Mouse (Mus musculus) hematopoietic stem cell, adult 5-6 weeks (primary cell): ENCODE measurements at regions not wholly inside any gene's neighbourhood (a gene's known extent, or its start where the extent isn't known, plus 50 kb on each side); places are given as distances from the start of the nearest gene placed in this dataset.

ENCODE experiments used
- ATAC-seq, 2 experiments: fragments of 125-278 bp in 1 of 2; replicated peaks in 1 of 2; 2 replicates each; pipeline ENCODE4 v1.8.0; 2016 to 2017; ENCODE audit warnings: inconsistent platforms in 2 of 2, mild to moderate bottlenecking in 2 of 2, moderate number of reproducible peaks in 2 of 2, low read depth in 1 of 2, moderate TSS enrichment in 1 of 2; ENCODE audit not compliant: low FRiP score in 2 of 2, poor library complexity in 2 of 2, severe bottlenecking in 2 of 2, insufficient read depth in 1 of 2, low TSS enrichment in 1 of 2

- 0 out of 4 replicates have a peak, but pooled peaks of 1 of the 2 experiments have one; percentile 18 for ATAC-seq
Observed at GRCm38 (mm10) chr12:12684481-12685216, 257.1 kb downstream of the Mycn start.

- ATAC-seq: peak; percentile 43 to 54
Observed at GRCm38 (mm10) chr12:12683733-12684470, 257.8 kb downstream of the Mycn start.

GRCm38 (mm10) chr12:12681101-12681500, 260.6 kb downstream of the Mycn start:
- ATAC-seq: no peak

GRCm38 (mm10) chr12:12680371-12680921, 261.3 kb downstream of the Mycn start:
- ATAC-seq: no peak

- ATAC-seq: no peak
Observed at GRCm38 (mm10) chr12:12676676-12677075, 265.0 kb downstream of the Mycn start.

GRCm38 (mm10) chr12:12669931-12670330, 271.8 kb downstream of the Mycn start:
- ATAC-seq: no peak

- ATAC-seq: no peak
Observed at GRCm38 (mm10) chr12:12668919-12669318, 272.8 kb downstream of the Mycn start.

GRCm38 (mm10) chr12:12655611-12656010, 286.1 kb downstream of the Mycn start:
- no peak for ATAC-seq

- no peak for ATAC-seq
Observed at GRCm38 (mm10) chr12:12655184-12655583, 286.5 kb downstream of the Mycn start.

- ATAC-seq: no peak
Observed at GRCm38 (mm10) chr12:12652361-12652760, 289.4 kb downstream of the Mycn start.

- peak; percentile 56 to 60 for ATAC-seq
Observed at GRCm38 (mm10) chr12:12650309-12650708, 291.4 kb downstream of the Mycn start.

- no peak for ATAC-seq
Observed at GRCm38 (mm10) chr12:12647467-12647866, 294.2 kb downstream of the Mycn start.

GRCm38 (mm10) chr12:12645183-12645582, 296.5 kb downstream of the Mycn start:
- no peak for ATAC-seq

GRCm38 (mm10) chr12:12643247-12643963, 298.3 kb downstream of the Mycn start:
- ATAC-seq: peak; percentile 81 to 87

- no peak for ATAC-seq
Observed at GRCm38 (mm10) chr12:12635308-12635707, 306.4 kb downstream of the Mycn start.

- peak; percentile 50 to 71 for ATAC-seq
Observed at GRCm38 (mm10) chr12:12627597-12627996, 314.1 kb downstream of the Mycn start.

- ATAC-seq: no peak
Observed at GRCm38 (mm10) chr12:12625788-12626187, 315.9 kb downstream of the Mycn start.
